Mouse (Mus musculus) c-Kit-positive CD71-positive TER-119-negative erythroid progenitor cells, embryonic 14.5 days (primary cell): Measurements from ENCODE around the gene Pacsin3.

ENCODE experiments used
- DNase-seq: peaks from one replicate; pipeline ENCODE4 v3.0.0-alpha.2; 2013; ENCODE audit warnings: low read depth

Gene Pacsin3

DNA sequence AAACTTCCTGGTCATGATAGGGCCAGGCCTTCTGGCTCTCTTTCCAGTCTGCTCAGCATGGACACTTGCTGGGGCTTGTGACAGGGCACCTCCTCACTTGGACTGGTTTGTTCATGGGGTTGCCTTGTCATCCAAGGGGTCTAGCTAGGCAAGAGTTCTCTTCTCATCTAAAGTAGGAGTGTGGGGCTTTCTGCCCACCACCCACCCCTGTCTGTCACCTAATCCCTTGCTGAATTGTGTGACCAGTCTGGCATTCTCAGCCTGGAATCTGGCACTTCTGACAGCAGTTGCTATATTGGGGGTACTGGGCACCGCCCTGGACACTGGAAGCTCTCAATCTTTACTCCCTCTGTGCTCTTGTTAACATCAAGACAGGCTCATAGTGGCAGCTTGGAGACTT is 3.7 kb downstream of the Pacsin3 start:
- no peak for DNase-seq

DNA sequence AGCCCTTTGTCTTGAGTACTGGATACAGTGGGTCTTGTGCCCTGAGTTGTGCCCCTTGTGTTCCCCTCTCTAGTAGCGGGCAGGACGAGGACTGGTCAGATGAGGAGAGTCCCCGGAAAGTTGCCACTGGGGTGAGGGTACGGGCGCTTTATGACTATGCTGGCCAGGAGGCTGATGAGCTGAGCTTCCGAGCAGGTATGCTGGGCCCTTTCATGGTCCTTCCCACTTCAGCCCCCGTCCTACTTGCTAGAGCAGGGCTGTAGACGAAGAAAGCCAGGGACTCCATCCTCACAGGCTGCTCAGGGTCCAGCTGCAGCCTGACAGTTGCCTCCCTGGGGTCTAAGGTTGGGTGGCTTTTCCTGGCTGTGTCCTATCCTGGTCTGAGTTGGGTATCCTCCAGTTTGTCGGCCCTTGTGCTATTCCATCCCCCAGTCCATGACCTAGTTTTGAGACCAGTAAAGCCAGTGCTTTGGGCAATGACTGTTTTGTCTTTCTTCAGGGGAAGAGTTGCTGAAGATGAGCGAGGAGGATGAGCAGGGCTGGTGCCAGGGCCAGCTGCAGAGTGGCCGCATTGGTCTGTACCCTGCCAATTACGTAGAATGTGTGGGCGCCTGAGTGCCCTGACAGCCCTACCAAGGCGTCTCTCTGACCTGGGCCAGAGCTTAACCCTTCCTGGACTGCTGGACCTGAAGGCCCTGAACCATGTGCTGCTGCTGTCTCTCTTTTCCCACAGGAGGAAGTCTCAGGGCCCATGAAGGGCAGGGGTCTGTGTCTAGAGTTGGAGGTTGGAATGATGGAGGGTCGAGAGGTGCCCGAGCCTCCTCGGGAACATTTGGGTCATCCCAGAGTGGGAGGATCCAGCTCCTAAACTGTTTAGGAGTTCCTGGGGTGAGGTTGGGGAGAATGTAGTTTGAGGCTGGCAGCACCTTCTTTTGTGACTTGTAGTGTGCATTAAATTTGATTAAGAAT is 8.2 kb downstream of the Pacsin3 start:
- no peak for DNase-seq

DNA sequence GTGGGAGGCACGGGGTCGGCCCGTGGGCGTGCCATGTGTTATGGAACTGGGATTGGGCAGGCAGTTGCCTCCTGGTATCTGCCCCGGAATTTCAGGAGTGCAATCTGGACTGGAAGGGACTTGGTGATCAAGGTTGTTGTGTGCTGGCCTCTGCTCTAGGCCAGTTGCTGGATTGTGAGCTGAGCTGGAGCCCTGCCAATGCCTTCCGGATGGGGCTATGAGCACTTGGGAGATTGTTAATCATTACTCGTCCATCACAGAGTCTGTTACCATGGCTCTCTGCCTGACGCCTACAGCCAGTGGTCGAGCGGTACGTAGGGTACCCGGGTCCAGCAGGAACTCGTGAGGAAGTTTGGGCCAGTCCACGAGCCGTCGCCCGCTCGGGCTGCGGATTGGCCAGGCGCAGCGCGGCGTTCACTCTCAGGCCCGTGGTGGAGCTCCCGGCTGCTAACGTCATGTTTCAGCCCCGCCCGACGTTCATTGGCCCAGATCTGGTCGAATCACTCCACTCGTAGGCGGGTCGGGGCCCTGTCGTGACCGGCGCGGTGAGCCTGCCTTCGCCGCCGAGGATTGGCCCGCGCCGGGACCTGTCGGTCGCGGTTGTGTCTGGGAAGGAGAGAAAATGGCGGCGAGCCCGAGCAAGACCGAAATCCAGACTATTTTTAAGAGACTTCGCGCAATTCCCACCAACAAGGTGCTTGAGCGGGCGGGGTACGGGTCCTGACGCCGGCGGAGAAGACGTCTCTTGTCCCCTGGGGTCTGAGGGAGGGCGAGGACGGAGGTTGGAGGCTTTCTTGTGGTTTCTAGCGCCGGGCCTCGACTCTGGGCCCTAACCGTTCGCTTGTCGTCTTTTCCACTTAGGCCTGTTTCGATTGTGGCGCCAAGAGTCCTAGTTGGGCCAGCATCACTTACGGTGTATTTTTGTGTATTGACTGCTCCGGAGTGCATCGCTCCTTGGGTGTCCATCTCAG is 9.2 kb downstream of the Pacsin3 start, which contains the start of gene Arfgap2:
TSS of gene Arfgap2 (plus strand) at position 264 of the 971 bp plus-strand sequence.
- DNase-seq = peak; percentile 96

DNA sequence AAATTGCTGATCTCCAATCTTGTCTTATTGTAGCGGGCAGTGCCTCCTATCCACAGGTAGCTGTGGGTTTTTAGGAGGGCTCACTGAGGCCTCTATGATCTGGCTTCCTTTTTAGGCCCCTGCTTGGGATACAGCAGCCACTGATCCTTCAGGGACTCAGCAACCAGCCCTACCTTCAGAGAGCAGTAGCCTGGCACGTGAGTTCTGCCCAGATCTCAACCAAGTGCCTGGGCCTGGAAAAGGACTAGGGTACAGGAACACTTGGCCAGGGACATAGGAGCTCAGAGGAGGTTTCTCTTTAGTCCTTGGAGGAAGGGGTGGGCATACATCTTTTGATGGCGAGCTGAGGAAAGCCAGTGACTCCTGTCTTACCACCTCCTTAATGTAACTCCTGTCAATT is 12.3 kb downstream of the Pacsin3 start:
- no peak for DNase-seq

DNA sequence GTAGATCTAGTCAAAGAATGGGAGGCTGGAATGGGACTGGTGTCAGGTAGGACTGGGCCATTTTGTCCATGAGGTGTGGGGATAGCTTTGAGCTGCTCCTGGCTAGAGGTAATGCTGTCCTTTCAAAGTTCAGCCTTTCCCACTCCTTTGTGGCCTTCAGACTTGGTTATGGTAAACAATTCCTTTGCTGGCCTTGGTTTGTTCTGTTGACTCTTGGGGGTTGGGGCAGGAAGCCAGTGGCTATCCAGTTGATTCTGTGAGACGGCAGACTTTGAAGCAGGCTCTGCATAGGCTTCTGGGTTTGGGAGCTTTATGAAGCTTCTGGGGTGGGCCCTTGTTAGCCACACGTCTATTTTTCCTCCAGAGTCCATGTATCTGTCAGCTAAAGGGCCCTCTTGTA is 13.0 kb downstream of the Pacsin3 start:
- no peak for DNase-seq

DNA sequence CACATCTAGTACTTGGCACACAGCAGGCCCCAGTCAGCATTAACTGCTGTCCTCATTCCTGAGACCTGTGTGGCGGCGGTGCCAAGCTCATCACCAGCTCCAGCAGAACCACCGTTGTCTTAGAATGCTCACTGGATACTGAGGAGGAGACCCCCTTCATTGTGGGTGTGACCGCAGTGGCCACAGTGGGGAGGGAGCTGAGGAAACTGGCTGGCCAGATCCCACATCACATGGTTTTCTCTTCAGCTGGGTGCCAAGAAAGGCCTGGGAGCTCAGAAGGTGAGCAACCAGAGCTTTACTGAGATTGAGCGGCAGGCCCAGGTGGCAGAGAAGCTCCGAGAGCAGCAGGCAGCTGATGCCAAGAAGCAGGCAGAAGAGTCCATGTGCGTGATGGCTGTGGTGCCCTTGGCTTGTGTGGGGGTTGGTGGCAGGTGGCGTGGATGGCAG is 14.0 kb downstream of the Pacsin3 start:
- DNase-seq = no peak

DNA sequence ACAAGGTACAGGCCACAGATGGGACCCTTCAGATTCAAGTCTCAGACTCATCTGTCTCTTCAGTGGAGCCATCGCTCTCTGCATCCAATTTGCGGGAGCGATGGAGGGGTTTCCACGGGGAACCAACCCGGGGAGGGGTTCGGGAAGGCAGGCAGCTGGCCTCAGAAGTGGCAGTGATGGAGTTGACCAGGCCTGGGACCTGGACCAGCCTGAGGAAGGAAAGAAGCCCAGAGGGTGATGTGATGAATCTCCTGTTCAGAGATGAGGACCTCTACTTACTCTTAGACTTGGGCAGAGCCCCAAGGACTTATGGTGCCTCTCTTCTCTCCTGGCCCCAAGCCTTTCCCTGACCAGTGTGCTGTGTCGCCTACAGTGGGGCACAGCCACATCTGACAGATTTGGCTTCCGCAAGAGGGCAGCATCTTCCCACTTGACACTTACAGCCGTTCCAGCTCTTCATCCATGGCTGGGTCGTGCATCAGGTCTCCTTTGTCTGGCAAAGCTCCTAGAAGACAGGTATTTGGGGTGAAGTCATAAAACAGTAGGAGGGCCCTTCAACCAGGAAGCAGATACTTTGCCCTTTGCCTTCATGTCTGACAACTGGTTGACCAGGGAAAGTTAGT is 23.1 kb downstream of the Pacsin3 start:
- peak; percentile 36 for DNase-seq

DNA sequence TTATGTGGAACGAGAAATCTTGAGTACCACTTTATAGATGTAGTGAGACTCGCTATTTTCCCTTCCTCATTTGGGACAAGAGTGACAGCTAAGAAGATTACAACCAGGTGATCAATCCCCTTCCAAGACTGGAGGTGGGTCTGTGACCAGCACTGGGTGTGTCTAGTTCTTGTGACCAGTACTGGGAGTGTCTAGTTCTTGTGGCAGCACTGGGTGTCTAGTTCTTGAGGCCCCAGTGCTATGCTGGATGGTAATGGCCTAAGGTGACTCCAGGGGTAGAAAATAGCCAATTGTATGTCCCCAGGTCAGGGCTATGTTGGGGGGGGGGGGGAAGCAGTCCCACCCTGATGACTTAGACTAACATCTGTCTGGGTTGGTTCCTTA is 23.6 kb downstream of the Pacsin3 start:
- DNase-seq = no peak

DNA sequence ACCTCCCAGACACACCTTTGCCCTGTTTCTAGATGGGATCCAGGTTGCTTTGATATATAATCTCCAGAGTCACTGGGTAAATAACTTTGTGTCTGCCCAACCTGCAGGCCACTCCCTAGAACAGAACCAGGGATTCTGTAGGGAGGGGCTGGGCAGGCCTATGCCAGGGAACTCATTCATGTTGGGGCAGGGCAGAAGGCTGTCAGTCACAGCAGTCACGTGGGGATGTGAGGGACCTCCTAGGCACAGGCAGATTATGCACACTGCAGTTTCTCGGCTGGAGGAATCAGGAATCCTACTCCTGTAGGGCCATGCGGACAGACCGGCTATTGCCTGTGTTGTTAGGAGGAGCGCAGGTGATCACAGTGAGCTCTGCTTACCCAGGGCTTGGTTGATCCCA is 25.6 kb downstream of the Pacsin3 start:
- no peak for DNase-seq

DNA sequence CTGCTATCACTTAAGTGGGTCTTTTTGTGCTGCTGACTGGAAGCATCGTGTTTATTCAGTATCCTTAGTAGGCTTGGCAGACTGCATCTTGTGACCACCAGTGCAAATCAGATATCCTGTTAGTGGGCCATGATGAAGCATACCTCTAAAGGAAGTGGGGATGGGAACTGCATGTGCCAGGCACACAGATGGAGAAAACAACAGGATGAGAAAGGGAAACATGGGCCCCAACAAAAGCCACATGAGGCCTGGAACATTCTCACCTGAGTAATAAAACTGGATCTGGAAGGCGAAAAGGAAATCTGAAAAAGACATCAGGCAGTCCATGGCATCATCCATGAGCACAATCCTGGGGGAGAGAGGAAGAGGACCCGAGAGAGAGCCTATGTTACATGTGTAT is 28.2 kb downstream of the Pacsin3 start:
- no peak for DNase-seq

DNA sequence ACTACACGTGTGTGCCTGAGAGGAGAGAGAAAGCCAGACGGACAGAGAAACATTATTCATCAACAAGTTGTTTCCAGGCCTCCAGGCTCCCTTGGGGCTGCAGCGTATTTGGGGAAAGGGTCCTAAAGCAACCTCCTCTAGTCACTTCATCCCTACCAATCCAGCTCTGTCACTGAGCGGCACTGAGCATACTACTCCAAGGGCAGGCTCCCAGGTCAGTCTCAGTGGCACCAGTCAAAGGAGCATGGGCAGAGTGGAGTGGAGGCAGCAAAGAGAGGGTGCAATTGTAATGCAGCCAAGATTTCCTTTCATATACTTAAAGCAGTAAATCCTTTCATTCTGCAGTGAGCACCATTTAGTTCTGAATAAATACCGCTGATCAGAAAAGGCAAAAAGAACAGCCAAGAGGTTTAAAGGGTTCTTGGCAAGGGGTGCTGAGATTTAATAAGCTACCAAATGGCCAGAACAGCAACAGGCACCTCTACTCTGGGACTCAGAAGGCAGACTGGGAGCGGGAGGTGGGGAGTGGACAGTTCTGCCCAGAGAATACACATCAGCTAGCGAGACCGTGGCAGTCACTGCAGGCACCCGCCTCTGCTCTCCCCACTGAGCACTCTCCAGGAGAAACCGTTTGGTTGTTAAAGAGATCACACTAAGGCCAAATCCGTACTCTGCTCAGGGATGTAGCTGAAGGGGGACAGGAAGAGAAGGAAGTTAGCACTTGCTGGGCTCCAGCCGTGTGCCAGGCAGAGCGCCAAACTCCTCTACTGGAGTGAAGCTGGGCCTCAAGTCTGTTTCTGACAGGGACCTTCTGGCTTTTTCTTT is 28.8 kb downstream of the Pacsin3 start:
- no peak for DNase-seq

DNA sequence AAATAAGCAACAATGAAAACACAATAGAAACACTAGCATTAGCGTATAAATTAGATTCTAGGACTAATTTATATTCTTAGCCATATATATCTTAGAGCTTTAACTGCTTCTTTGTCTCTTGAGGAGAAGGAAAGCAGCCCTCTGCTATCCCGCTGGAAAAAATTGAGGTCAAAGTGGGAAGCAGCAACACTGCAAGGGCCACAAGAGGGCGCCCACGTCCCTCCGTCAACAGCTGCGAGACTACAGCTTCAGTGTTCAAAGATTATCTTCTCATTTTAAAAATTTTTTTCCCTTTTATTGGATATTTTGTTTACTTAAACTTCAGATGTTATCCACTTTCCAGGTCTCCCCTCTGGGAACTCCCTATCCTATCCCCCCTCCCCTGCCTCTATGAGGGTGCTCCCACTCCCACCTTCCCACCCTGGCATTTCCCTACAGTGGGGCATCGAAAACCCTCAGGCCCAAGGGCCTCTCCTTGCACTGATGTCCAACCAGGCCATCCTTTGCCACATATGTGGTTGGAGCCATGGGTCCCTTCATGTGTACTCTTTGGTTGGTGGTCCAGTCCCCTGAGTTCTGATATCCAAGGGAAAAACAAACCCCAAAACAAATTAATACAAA is 30.2 kb downstream of the Pacsin3 start:
- peak; percentile 62 for DNase-seq

DNA sequence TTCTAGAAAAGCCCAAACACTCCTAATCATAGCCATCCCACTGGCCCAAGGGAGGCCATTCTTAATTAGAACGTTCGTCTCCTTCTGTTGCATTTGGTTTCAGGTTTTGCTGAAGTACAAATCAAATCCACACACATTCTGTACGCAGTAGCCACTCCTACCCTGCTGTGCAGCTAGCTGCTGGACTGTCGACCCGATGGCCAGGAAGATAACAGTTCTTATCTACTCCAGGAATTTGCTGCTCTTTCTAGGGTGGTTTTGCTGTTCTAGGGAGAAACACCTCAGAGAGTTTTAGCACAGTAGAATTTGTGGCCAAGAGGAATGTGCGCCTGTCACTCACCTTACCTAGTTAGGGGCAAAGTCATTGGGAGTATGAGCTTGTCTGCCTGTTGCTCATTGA is 31.8 kb downstream of the Pacsin3 start:
- DNase-seq = no peak

DNA sequence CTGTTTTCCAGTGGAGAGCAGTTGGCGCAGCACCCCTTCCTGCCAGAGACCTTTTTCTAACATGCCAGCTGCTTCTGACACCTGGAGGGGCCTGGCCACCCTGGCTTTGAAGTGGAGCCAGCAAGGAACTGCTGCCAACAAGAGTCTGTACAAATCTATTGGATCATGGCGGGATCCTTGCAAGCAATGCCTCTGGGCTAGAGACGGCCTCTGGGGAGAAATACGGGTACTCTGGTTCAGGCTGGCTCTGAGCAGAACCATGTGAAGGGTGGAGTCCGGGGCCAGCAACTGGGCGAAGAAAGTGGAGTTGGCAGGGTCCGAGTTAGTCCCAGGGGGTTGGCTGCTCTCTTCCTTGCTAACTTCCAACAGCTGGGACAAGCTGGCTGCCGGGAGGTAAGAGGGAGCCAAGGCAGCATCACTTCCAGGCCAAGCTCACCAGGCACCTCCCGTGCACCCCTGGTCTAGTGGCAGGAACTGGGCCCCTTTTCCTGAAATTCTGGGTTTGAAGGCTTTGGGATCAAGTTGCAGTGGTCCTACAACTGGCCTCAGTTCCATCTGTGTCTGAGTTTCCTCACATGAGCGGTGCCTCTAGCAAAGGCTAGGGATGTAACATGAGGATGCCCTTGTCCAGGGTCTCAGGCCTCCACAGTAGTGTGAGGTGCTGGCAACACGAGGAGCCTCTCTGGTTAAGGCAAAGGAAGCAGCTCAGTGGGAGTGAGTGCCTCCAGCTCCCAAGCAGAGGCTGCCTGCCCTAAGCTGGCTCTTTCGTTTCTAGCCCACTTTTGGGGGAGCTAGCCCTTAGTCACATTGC is 35.6 kb downstream of the Pacsin3 start:
- no peak for DNase-seq

DNA sequence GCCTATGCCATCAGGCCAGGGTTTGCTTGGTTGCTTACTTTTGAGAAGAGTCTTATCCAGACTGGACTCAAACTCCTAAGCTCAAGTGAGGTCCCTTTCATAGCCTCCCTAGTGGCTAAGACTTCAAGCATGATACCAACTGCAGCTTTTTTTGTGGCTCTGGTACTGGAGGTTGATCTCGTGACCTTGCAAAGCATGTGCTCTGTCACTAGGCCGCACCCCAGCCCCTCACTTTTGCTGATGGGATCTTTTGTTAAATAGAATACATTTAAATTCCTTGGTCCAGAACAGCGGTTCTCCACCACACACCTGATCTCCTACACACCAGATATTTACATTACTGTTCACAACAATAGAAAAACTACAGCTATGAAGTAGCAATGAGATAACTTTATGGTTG is 38.5 kb downstream of the Pacsin3 start:
- no peak for DNase-seq

DNA sequence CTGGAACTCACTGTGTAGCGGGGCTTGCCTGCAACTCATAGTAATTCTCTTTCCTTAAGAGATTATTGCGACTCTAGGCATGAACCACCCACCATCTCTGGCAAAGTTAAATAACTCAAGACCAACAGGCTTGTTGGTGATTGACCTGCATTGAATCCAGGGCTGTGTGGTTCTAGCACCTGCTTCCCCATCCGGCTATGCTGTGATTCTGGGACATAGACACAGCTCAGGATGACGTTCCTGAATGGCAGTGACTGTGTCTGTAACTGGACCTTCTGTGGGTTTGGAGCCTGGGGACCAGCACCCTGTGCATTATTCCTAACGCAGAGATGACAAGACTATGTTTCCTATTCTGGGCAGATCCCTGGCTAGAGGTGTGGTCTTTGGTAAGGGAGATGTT is 40.1 kb downstream of the Pacsin3 start:
- no peak for DNase-seq

DNA sequence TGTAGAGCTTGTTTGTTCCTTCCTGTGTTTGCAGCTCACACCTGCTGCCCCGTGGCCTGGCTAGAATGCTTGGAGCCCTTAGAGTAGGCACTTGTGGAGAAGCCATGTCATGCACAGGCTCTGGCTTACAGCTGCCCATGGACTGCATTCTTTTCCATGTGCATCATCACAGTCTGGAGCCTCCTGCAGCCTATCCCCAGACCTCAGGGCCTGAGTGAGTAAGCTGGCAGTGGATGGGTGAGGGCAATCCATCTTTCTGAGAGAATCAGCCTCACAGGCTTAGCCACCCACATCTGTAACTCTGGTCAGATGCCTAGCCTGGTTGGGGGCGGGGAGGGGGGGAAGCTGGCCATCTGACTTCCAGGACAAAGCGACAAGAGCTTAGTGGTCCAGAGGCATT is 43.4 kb downstream of the Pacsin3 start:
- no peak for DNase-seq

DNA sequence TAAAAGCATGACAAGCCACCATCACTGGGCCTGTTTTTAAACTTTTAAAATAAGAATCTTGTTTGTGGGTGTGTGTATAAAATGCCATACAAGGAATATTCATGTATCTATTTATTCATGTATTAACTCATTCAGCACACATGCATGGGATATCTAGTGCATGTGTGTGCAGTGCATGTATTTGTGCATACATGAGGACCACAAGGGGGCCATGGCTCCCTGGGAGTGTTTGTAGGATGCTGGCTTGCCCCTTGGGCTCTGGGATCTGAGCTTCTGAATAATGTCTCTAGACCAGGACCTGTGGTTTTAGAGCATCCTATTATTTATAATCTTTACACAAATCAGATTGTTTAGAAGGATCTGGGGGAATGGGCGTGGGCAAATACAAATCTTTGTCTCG is 45.0 kb downstream of the Pacsin3 start:
- no peak for DNase-seq

DNA sequence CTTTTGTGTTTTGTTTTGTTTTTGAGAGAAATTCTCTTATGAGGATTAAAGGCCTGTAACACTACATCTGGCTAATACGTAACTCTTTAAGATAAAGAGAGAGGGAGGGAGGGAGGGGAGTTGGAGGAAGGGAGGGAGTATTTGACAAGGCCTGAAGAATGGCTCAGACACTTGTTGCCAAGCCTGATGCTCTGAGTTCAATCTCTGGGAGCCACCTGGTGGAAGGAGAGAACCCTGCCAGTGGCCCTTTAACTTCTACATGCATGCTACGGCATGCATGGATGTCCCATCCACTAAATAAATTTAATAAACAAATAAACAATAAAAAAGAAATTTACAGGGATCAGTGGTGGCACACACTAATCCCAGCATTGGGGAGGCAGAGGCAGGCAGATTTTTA is 46.1 kb downstream of the Pacsin3 start:
- DNase-seq = no peak

DNA sequence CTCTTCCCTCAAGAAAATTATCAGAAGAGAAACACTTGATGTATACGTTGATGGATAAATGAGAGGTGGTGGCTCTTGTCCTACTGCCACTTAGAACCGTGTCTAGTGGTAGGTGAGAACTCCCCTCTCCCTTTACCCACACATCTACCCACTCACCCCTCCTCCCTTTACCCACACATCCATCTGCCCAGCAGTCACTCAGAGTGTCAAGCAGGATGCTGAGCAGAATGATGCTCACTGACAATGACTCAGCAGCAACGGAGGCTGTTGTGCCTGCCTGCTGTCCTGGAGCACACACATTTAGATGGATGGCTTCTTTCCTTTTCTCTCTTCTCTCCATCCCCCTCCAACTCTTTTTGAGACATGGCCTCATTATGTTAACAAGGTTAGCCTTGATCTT is 47.1 kb downstream of the Pacsin3 start:
- DNase-seq = no peak
